Mouse (Mus musculus) E14TG2a.4 (cell line): ENCODE measurements around the gene Usp46.

Experiments
- CTCF ChIP-seq: conservative IDR thresholded peaks from 2 replicates; pipeline ENCODE4 v1.5.1; 2014; ENCODE audit warnings: low read length
- NANOG ChIP-seq: IDR thresholded peaks from 2 replicates; pipeline ENCODE4 v1.6.1; 2014; ENCODE audit warnings: borderline replicate concordance, low read length, mixed read lengths
- POU5F1 ChIP-seq: IDR thresholded peaks from 2 replicates; pipeline ENCODE4 v1.6.1; 2014; ENCODE audit warnings: low read length, borderline replicate concordance

DNA sequence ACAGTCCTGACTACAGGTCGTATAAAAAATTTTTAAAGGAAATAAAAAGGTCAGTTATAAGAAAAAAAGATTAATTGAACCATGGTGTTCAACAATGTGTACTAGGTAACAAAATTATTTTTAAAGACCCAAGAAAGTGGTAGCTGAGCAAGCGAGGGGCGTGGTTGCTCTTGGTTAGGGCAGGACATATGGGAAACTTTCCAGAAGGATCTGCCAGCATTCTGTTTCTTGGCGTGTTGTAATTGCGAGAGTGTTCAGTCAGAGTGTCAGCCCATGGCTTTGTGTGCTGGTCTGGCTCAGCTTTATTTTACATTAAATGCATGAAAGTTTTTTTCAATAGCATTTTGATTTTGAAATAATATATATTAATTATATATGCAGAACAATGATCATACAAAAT, 96.5 kb downstream of the Usp46 start:
- TF ChIP-seq CTCF (no peak), NANOG (no peak), POU5F1 (no peak)
